Mouse (Mus musculus): ENCODE data around the gene Asna1. TPM values are rescaled to one million over a fixed set of nuclear protein-coding genes. Genes with fewer than 3 reads are reported as not detected.
A peak's percentile ranks its signal among the peaks of the same experiment; 100 is the strongest.

Gene Asna1
- 100 to 1,000 TPM; 108 to 115 TPM for total RNA-seq (2021)
- long read RNA-seq, experiment 1, transcript Asna1-201 (7 exons, 1,256 nt) = major isoform, 57 of 68 reads
- long read RNA-seq, experiment 1, partial matches to known transcripts = 1 of 68 reads
- long read RNA-seq, experiment 1, other reads (novel, unspliced or antisense) = 10 of 68 reads
- long read RNA-seq, experiment 2, transcript Asna1-201 (7 exons, 1,256 nt) = major isoform, 90 of 105 reads
- long read RNA-seq, experiment 2, partial matches to known transcripts = 2 of 105 reads
- long read RNA-seq, experiment 2, other reads (novel, unspliced or antisense) = 13 of 105 reads

GRCm38 (mm10) chr8:85025098-85025932, at the start of gene Asna1:
TSS of gene Asna1 (minus strand) at chr8:85025281.
- peak; percentile 87 to 93 for DNase-seq (ENCODE audit: low spot score in 2 of 2)

- no peak for DNase-seq (ENCODE audit: low spot score in 2 of 2)
These were observed 49.5 kb upstream of the Asna1 start for GRCm38 (mm10) chr8:85074617-85075016.

GRCm38 (mm10) chr8:85074167-85074566, 49.1 kb upstream of the Asna1 start:
- DNase-seq (ENCODE audit: low spot score in 2 of 2) = no peak

- DNase-seq (ENCODE audit: low spot score in 2 of 2) = no peak
These were observed 48.0 kb upstream of the Asna1 start for GRCm38 (mm10) chr8:85073041-85073612.

GRCm38 (mm10) chr8:85072364-85072929, 47.4 kb upstream of the Asna1 start:
- no peak for DNase-seq (ENCODE audit: low spot score in 2 of 2)

- peak; percentile 88 to 94 for DNase-seq (ENCODE audit: low spot score in 2 of 2)
These were observed 46.6 kb upstream of the Asna1 start, which contains the start of gene Dhps for GRCm38 (mm10) chr8:85071514-85072281. TSS of gene Dhps (plus strand) at chr8:85071757.

- DNase-seq (ENCODE audit: low spot score in 2 of 2) = no peak
These were observed 46.0 kb upstream of the Asna1 start for GRCm38 (mm10) chr8:85071041-85071440.

- DNase-seq (ENCODE audit: low spot score in 2 of 2) = no peak
These were observed 42.9 kb upstream of the Asna1 start, which contains the start of gene Gm5741 for GRCm38 (mm10) chr8:85067982-85068381. TSS of gene Gm5741 (minus strand) at chr8:85067982.

GRCm38 (mm10) chr8:85067155-85067554, 42.1 kb upstream of the Asna1 start:
- no peak for DNase-seq (ENCODE audit: low spot score in 2 of 2)

GRCm38 (mm10) chr8:85065213-85065612, 40.1 kb upstream of the Asna1 start:
- DNase-seq (ENCODE audit: low spot score in 2 of 2) = no peak

- DNase-seq (ENCODE audit: low spot score in 2 of 2) = no peak
These were observed 37.5 kb upstream of the Asna1 start for GRCm38 (mm10) chr8:85062603-85063002.

- DNase-seq (ENCODE audit: low spot score in 2 of 2) = peak; percentile 85 to 95
These were observed 35.0 kb upstream of the Asna1 start, which contains the start of gene Fbxw9 for GRCm38 (mm10) chr8:85059879-85060616. TSS of gene Fbxw9 (plus strand) at chr8:85060055.

- no peak for DNase-seq (ENCODE audit: low spot score in 2 of 2)
These were observed 32.3 kb upstream of the Asna1 start for GRCm38 (mm10) chr8:85057367-85057766.

GRCm38 (mm10) chr8:85043619-85044018, 18.5 kb upstream of the Asna1 start:
- no peak for DNase-seq (ENCODE audit: low spot score in 2 of 2)

- peak; percentile 46 for DNase-seq (ENCODE audit: low spot score in 2 of 2)
These were observed 12.8 kb upstream of the Asna1 start for GRCm38 (mm10) chr8:85037681-85038531.

GRCm38 (mm10) chr8:85037366-85037680, 12.2 kb upstream of the Asna1 start:
- no peak for DNase-seq (ENCODE audit: low spot score in 2 of 2)

GRCm38 (mm10) chr8:85036718-85037365, 11.8 kb upstream of the Asna1 start, which contains the start of gene Tnpo2:
TSS of gene Tnpo2 (plus strand) at chr8:85036915.
- peak; percentile 87 to 96 for DNase-seq (ENCODE audit: low spot score in 2 of 2)

GRCm38 (mm10) chr8:85036381-85036717, 11.3 kb upstream of the Asna1 start:
- DNase-seq (ENCODE audit: low spot score in 2 of 2) = no peak

Measured in layer of hippocampus, postnatal 14 days (tissue).